Mouse (Mus musculus): ENCODE data around the gene Prss36. TPM values are rescaled to one million over a fixed set of nuclear protein-coding genes. Genes with fewer than 3 reads are reported as not detected.
A peak's percentile ranks its signal among the peaks of the same experiment; 100 is the strongest.
"Not testable (repeated sequence)": the region's sequence is repeated elsewhere in the genome, so short reads cannot be mapped to it uniquely, and the experiment has no call there.

Gene Prss36
- polyA plus RNA-seq, 1 experiment, result 0.21 TPM

DNA sequence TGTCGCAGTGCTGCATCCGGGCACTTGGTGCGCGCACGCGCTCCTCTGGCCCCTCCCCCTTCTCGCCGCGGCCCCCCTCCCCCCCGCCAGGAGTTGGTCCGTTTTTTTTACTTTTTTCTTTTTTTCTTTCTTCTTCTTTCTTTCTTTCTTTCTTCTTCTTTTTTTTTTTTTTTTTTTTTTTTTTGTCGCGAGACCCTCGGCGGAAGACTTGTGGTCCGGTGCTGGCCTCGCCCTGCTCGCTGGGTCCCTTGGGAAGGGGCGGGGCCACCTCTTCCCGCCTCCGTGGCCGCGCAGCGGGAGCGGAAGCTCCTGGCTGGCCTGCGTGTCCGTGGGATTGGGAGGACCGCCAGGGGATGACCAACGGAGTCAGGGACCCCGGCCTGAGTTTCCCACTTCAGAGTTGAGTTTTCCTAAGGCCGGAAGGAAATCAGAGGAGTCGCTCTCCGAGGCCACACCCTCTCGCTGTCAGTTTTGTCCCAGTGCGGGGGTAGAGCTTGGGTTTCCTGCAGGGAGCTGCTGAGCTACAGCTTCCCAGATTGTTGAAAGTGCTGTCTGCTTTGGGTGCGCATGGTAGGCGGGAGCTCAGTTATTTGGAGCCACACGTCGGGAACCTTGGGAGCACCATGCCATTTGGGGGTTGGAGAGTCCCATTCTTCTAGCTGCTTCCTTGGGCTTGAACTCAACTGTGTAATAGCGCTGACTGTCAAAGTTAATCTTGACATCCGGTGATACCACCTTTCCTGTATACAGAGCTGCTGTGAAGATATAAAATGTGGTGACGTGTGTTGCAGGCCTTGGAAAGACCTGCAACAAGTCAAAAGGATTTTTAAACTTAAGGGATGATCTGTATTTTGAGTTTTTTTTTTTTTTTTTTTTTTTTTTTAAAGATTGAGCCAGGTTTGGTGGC is 21.6 kb upstream of the Prss36 start:
- Histone ChIP-seq H3K27me3 (ENCODE audit: control insufficient read depth) (no peaks in the 10 kb centered on the region), H3K9me3 (ENCODE audit: control insufficient read depth, low read length) (no peaks in the 10 kb centered on the region), H3K36me3 (ENCODE audit: control insufficient read depth) (peaks cover 45% of the 10 kb centered on the region), H3K4me1 (ENCODE audit: control insufficient read depth) (peaks cover 42% of the 10 kb centered on the region), H3K4me3 (replicated peaks) (peak overlapping the region; percentile 97)
- no peak for TF ChIP-seq GATA1 (IDR thresholded peaks at IDR 0.05; ENCODE audit: low read length)

- TF ChIP-seq TAL1 (IDR thresholded peaks at IDR 0.05; ENCODE audit: low read length), result no peak
- peaks cover 36% of the 10 kb centered on the region for H3K36me3 ChIP-seq (ENCODE audit: control insufficient read depth)
- H3K4me1 ChIP-seq (ENCODE audit: control insufficient read depth), result peaks cover 42% of the 10 kb centered on the region
- H3K9me3 ChIP-seq (ENCODE audit: control insufficient read depth, low read length), result no peaks in the 10 kb centered on the region
- H3K27me3 ChIP-seq (ENCODE audit: control insufficient read depth), result no peaks in the 10 kb centered on the region
- peak within 1 kb of the TSS; percentile 97 for H3K4me3 ChIP-seq (replicated peaks)
These were observed 20.7 kb upstream of the Prss36 start, which contains the start of gene Fus for GRCm38 (mm10) chr7:127967004-127967921. Gene Fus (plus strand): TSS chr7:127967457.

- peaks cover 38% of the 10 kb centered on the region for H3K4me1 ChIP-seq (ENCODE audit: control insufficient read depth)
- H3K36me3 ChIP-seq (ENCODE audit: control insufficient read depth), result peaks cover 28% of the 10 kb centered on the region
- no peaks in the 10 kb centered on the region for H3K27me3 ChIP-seq (ENCODE audit: control insufficient read depth)
- TF ChIP-seq GATA1 (IDR thresholded peaks at IDR 0.05; ENCODE audit: low read length) (no peak), TAL1 (IDR thresholded peaks at IDR 0.05; ENCODE audit: low read length) (no peak)
- H3K9me3 ChIP-seq (ENCODE audit: control insufficient read depth, low read length), result no peaks in the 10 kb centered on the region
- H3K4me3 ChIP-seq (replicated peaks), result peak overlapping the region; percentile 97
These were observed 19.9 kb upstream of the Prss36 start for GRCm38 (mm10) chr7:127966371-127966918.

DNA sequence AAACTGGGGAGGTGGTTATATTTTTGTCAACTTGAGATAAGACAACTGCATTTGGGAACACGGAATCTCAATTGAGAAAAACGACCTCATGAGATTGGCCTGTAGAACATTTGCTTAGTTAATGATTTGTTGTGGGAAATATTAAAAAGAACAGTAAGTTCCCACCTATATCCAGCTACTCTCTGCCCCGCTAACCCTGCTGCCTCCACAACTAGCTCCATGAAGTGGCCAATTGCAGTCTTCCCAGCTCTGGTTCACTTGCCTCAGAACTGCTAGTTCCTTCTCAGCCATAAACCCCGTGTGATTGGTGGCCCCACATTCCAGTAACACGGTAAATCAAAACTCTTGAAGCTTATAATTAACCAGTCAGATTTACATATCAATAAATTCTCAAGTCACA is 12.8 kb upstream of the Prss36 start:
- Histone ChIP-seq H3K27me3 (ENCODE audit: control insufficient read depth) (peaks cover 2% of the 10 kb centered on the region), H3K4me3 (replicated peaks) (no peak overlapping the region), H3K9me3 (ENCODE audit: control insufficient read depth, low read length) (no peaks in the 10 kb centered on the region), H3K4me1 (ENCODE audit: control insufficient read depth) (no peaks in the 10 kb centered on the region), H3K36me3 (ENCODE audit: control insufficient read depth) (no peaks in the 10 kb centered on the region)
- TF ChIP-seq GATA1 (IDR thresholded peaks at IDR 0.05; ENCODE audit: low read length) (no peak), TAL1 (IDR thresholded peaks at IDR 0.05; ENCODE audit: low read length) (no peak)

GRCm38 (mm10) chr7:127952864-127953581 is 6.5 kb upstream of the Prss36 start:
- Histone ChIP-seq H3K4me1 (ENCODE audit: control insufficient read depth) (no peaks in the 10 kb centered on the region), H3K9me3 (ENCODE audit: control insufficient read depth, low read length) (no peaks in the 10 kb centered on the region), H3K4me3 (replicated peaks) (no peak overlapping the region), H3K36me3 (ENCODE audit: control insufficient read depth) (no peaks in the 10 kb centered on the region), H3K27me3 (ENCODE audit: control insufficient read depth) (peaks cover 20% of the 10 kb centered on the region)
- no peak for TF ChIP-seq GATA1 (IDR thresholded peaks at IDR 0.05; ENCODE audit: low read length)
- TF ChIP-seq TAL1 (IDR thresholded peaks at IDR 0.05; ENCODE audit: low read length), result no peak

- Histone ChIP-seq H3K36me3 (ENCODE audit: control insufficient read depth) (no peaks in the 10 kb centered on the region), H3K4me3 (replicated peaks) (no peak overlapping the region), H3K9me3 (ENCODE audit: control insufficient read depth, low read length) (no peaks in the 10 kb centered on the region), H3K27me3 (ENCODE audit: control insufficient read depth) (peaks cover 35% of the 10 kb centered on the region), H3K4me1 (ENCODE audit: control insufficient read depth) (no peaks in the 10 kb centered on the region)
- TF ChIP-seq GATA1 (IDR thresholded peaks at IDR 0.05; ENCODE audit: low read length) (no peak), TAL1 (IDR thresholded peaks at IDR 0.05; ENCODE audit: low read length) (no peak)
These were observed 1.9 kb downstream of the Prss36 start for GRCm38 (mm10) chr7:127944614-127945013.

DNA sequence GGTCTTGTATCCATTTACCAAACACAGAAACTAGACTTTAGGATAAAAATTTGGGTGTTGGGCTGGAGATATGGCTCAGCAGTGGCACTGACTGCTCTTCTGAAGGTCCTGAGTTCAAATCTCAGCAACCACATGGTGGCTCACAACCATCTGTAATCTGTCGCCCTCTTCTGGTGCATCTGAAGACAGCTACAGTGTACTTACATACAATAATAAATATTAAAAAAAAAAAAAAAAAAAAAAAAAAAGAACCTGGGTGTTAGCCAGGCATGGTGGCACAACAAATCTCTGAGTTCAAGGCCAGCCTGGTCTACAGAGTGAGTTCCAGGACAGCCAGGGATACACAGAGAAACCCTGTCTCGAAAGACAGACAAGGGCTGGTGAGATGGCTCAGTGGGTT is 4.4 kb downstream of the Prss36 start:
- not testable (repeated sequence) for H3K9me3 ChIP-seq (ENCODE audit: control insufficient read depth, low read length); H3K36me3 ChIP-seq (ENCODE audit: control insufficient read depth); H3K4me3 ChIP-seq (replicated peaks); H3K4me1 ChIP-seq (ENCODE audit: control insufficient read depth)
- peaks cover 35% of the 10 kb centered on the region for H3K27me3 ChIP-seq (ENCODE audit: control insufficient read depth)

DNA sequence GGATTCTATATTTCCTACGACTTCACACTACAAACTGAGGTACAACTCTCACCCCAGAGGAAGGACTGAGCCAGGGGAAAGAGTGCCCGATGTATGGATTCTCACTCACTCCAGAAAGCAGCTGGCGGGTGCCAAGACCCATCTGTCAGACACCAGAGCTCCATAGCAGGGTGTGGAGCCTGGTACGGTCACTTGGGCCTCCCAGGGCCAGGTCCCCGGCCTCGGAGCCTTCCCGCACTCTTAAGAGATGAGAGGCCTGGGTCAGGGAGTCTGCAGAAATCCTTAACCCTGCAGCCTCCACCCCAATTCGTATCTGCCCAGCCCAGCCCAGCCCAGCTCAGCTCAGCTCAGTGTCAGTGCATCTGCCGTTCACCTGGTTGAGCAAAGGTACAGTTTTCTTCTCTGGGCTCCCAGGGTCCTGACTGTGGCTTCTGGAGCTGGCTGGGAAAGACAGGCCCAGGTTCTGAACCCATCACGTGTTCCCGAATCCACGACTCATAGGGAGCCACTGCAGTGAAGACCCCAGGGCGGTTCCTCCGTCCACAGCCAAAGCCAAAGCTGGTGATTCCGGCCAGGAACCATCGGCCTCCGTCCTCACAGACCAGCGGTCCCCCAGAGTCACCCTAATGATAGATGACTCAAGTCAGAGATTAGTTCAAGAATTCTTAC is 10.2 kb downstream of the Prss36 start:
- Histone ChIP-seq H3K27me3 (ENCODE audit: control insufficient read depth) (no peaks in the 10 kb centered on the region), H3K9me3 (ENCODE audit: control insufficient read depth, low read length) (no peaks in the 10 kb centered on the region), H3K4me1 (ENCODE audit: control insufficient read depth) (peaks cover 27% of the 10 kb centered on the region), H3K4me3 (replicated peaks) (peak overlapping the region; percentile 80), H3K36me3 (ENCODE audit: control insufficient read depth) (no peaks in the 10 kb centered on the region)
- TF ChIP-seq GATA1 (IDR thresholded peaks at IDR 0.05; ENCODE audit: low read length), result no peak
- TF ChIP-seq TAL1 (IDR thresholded peaks at IDR 0.05; ENCODE audit: low read length), result no peak

Measured in erythroblast, embryonic 14.5 days (primary cell).